Mouse (Mus musculus) liver, postnatal 0 days (tissue): ENCODE results near the gene Epb41l3. TPM values are rescaled to one million over a fixed set of nuclear protein-coding genes. Genes with fewer than 3 reads are reported as not detected.

Source experiments
- ATAC-seq: fragments of 200-750 bp; cut with Nextera tagmentation; 2 replicates; pipeline ENCODE4 v1.8.0; 2017; ENCODE audit warnings: mild to moderate bottlenecking, moderate library complexity
- DNase-seq: peaks from one replicate; pipeline ENCODE4 v3.0.0-alpha.2; 2016
- H3K27ac ChIP-seq: fragments of 300-500 bp; sonication (generic); 2 replicates; pipeline ENCODE4 v1.5.1; 2014; ENCODE audit warnings: antibody characterized with exemption, moderate library complexity, mild to moderate bottlenecking, low read depth
- H3K27me3 ChIP-seq: fragments of 300-500 bp; sonication (generic); 2 replicates; pipeline ENCODE4 v1.6.1; 2014; ENCODE audit warnings: low read length, control low read depth, mixed read lengths; ENCODE audit not compliant: insufficient read depth
- H3K36me3 ChIP-seq: fragments of 300-500 bp; sonication (generic); replicated peaks from 2 replicates; pipeline ENCODE4 v1.6.1; 2014; ENCODE audit warnings: mild to moderate bottlenecking, control low read depth, low read length, moderate library complexity, mixed read lengths; ENCODE audit not compliant: insufficient read depth
- H3K4me1 ChIP-seq: fragments of 300-500 bp; sonication (generic); 2 replicates; pipeline ENCODE4 v1.6.1; 2014; ENCODE audit warnings: antibody characterized with exemption, mild to moderate bottlenecking, control low read depth; ENCODE audit not compliant: insufficient read depth
- H3K4me2 ChIP-seq: fragments of 300-500 bp; sonication (generic); 2 replicates; pipeline ENCODE4 v1.6.1; 2014; ENCODE audit warnings: low read depth, mild to moderate bottlenecking, low read length, moderate library complexity, mixed read lengths
- H3K4me3 ChIP-seq: fragments of 300-500 bp; sonication (generic); 2 replicates; pipeline ENCODE4 v1.5.1; 2014; ENCODE audit warnings: low read depth, low read length
- H3K9ac ChIP-seq: fragments of 300-500 bp; sonication (generic); replicated peaks from 2 replicates; pipeline ENCODE4 v1.6.1; 2014; ENCODE audit warnings: mild to moderate bottlenecking, moderate library complexity
- H3K9me3 ChIP-seq: fragments of 300-500 bp; sonication (generic); 2 replicates; pipeline ENCODE4 v1.6.1; 2016; ENCODE audit warnings: mild to moderate bottlenecking, control low read depth, low read length, mixed read lengths
- CTCF ChIP-seq: sonication (generic); IDR thresholded peaks from 2 replicates; pipeline ENCODE4 v1.5.1; 2016; ENCODE audit warnings: antibody characterized with exemption, low read depth
- EP300 ChIP-seq: IDR thresholded peaks from 2 replicates; pipeline ENCODE4 v1.6.1; 2016; ENCODE audit warnings: antibody characterized with exemption, low read depth, mild to moderate bottlenecking
- WGBS: fragments of 180-500 bp; shearing (Covaris S2); extraction: QIAGEN DNeasy Blood & Tissue Kit; methylation state at CpG from one replicate; pipeline ENCODE4 v1.1.7; 2014; ENCODE audit not compliant: insufficient replicate concordance; 5-methylcytosine and 5-hydroxymethylcytosine counted together
- polyA plus RNA-seq: library from polyadenylated mRNA; unstranded; fragments of >200 nt; fragmentation: Nextera tagmentation; extraction: Ambion mirVana; gene quantifications from 2 replicates; pipeline ENCODE4 v1.2.1, GENCODE M21; 2015

Gene Epb41l3
- polyA plus RNA-seq, 1 experiment from 2014 or later = 4.9 TPM

DNA sequence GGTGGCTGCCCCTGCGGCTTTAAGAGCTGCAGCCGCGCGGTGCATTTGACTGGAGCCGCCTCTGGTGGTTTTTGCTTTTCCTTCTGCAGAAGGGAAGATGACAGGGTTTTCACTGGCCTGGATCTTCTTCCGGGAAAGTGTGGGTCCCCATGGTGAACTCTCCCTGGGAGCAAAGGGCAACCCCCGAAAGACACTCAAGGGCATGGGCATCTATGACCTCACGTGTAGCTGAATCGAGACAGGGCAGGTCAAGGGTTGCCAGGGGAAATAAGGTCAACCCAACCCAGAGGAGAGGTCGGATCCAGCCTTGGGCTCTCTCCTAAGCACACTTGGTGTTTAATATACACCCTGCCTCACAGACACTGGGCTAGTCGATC, 2.0 kb downstream of the Epb41l3 start:
- 11% methylated on average over 11 of the region's 11 CpGs for WGBS
- TF ChIP-seq EP300 (no peak), CTCF (no peak)
- ATAC-seq (no peak), DNase-seq (no peak)
- no peaks in the 10 kb centered on the region for H3K9me3 ChIP-seq
- no peaks in the 10 kb centered on the region for H3K36me3 ChIP-seq
- H3K27me3 ChIP-seq = peaks cover 22% of the 10 kb centered on the region
- no peak overlapping the region for H3K4me3 ChIP-seq
- H3K9ac ChIP-seq = no peak overlapping the region
- H3K27ac ChIP-seq = no peak overlapping the region
- peaks cover 6% of the 10 kb centered on the region for H3K4me1 ChIP-seq
- H3K4me2 ChIP-seq = no peak overlapping the region

DNA sequence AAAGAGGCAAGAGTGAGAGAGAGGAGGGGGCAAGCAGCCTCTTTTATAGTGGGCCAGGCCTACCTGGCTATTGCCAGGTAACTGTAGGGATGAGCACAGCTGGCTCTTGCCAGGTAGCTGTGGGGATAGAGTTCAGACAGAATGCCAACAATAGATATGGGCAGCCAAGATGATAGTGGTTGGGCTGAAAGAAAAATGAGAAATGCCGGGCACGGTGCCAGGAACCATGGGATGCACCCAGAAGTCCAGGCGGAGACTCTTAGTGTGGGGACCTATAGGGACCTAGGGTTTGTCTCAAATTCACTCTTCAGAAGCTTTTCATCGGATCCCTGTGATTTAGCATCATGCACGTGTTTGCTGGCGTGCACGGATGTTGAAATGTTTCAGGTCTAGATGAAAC, 6.8 kb downstream of the Epb41l3 start:
- Histone ChIP-seq H3K9ac (no peak overlapping the region), H3K27me3 (peaks cover 6% of the 10 kb centered on the region; the same call in 1 of the 2 replicates), H3K9me3 (no peaks in the 10 kb centered on the region), H3K27ac (no peak overlapping the region), H3K4me1 (no peaks in the 10 kb centered on the region), H3K36me3 (no peaks in the 10 kb centered on the region), H3K4me3 (no peak overlapping the region), H3K4me2 (no peak overlapping the region)
- no peak for ATAC-seq
- WGBS = 77% methylated on average over 7 of the region's 7 CpGs
- no peak for TF ChIP-seq EP300
- TF ChIP-seq CTCF = no peak
- no peak for DNase-seq

DNA sequence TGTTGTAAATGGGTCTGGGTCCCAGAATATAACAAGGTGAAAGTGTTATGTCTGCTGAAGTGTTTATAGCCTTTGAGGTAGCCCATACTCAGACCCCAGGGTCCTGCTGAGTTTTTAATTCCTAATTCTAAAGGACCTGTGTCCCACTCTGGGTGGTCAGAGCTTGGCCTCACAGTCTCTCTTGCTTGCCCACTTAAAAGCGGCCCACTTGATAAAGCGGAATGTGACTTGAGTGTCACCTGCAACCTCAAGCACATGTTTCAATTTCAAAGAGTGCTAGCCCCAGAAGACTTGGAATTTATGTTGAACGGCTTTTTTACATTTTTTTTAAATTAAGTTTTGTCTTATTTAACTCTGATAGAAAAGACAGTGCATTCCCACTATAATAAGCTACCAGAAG, 16.1 kb downstream of the Epb41l3 start:
- no peaks in the 10 kb centered on the region for H3K36me3 ChIP-seq
- H3K4me2 ChIP-seq = no peak overlapping the region
- H3K4me1 ChIP-seq = no peaks in the 10 kb centered on the region
- no peak overlapping the region for H3K27ac ChIP-seq
- 72% methylated on average over 3 of the region's 3 CpGs for WGBS
- H3K4me3 ChIP-seq = no peak overlapping the region
- DNase-seq (no peak), ATAC-seq (no peak)
- TF ChIP-seq CTCF (no peak), EP300 (no peak)
- H3K9ac ChIP-seq = no peak overlapping the region
- H3K9me3 ChIP-seq = no peaks in the 10 kb centered on the region
- no peaks in the 10 kb centered on the region for H3K27me3 ChIP-seq

DNA sequence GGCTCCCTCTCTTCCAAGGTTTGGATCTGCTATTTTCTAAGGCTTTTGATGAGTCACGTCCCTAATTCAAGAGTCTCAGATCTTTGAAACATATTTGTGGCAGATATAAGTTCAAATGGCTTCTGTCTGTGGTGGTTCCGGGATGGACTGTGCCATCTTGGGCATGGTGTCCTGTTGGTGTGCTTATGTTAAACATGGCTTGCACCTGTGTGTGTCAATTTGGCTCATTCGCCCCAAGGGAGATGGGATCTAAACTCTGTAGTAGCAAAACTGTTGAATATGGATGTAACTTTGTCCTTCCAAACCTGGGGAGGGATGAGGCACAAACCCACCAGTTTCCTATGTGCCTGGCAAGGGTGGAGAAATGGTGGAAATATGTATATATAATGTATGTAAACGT, 21.6 kb downstream of the Epb41l3 start:
- 71% methylated on average over 4 of the region's 4 CpGs for WGBS
- no peaks in the 10 kb centered on the region for H3K9me3 ChIP-seq

GRCm38 (mm10) chr17:69097955-69098354, 22.5 kb downstream of the Epb41l3 start:
- Histone ChIP-seq H3K27me3 (no peaks in the 10 kb centered on the region), H3K4me1 (no peaks in the 10 kb centered on the region), H3K9ac (no peak overlapping the region), H3K4me3 (no peak overlapping the region), H3K36me3 (no peaks in the 10 kb centered on the region), H3K4me2 (no peak overlapping the region), H3K9me3 (no peaks in the 10 kb centered on the region), H3K27ac (no peak overlapping the region)
- WGBS = 56% methylated on average over 7 of the region's 7 CpGs
- no peak for DNase-seq
- no peak for ATAC-seq
- no peak for TF ChIP-seq CTCF
- no peak for TF ChIP-seq EP300

More for the DNA sequence above, 21.6 kb downstream of the Epb41l3 start:
- DNase-seq (no peak), ATAC-seq (no peak)
- Histone ChIP-seq H3K4me1 (no peaks in the 10 kb centered on the region), H3K4me3 (no peak overlapping the region), H3K36me3 (no peaks in the 10 kb centered on the region), H3K9ac (no peak overlapping the region), H3K4me2 (no peak overlapping the region), H3K27ac (no peak overlapping the region), H3K27me3 (no peaks in the 10 kb centered on the region)
- TF ChIP-seq EP300 = no peak
- TF ChIP-seq CTCF = no peak

- DNase-seq (no peak), ATAC-seq (no peak)
- Histone ChIP-seq H3K4me2 (no peak overlapping the region), H3K27ac (no peak overlapping the region), H3K4me1 (no peaks in the 10 kb centered on the region), H3K36me3 (no peaks in the 10 kb centered on the region), H3K9me3 (no peaks in the 10 kb centered on the region), H3K9ac (no peak overlapping the region), H3K4me3 (no peak overlapping the region), H3K27me3 (no peaks in the 10 kb centered on the region)
- WGBS = 58% methylated on average over 8 of the region's 8 CpGs
- no peak for TF ChIP-seq EP300
- TF ChIP-seq CTCF = no peak
Observed at GRCm38 (mm10) chr17:69103326-69103725, 27.8 kb downstream of the Epb41l3 start.
